Mouse (Mus musculus): ENCODE results near the gene Tead1.
"Not testable (repeated sequence)": the region's sequence is repeated elsewhere in the genome, so short reads cannot be mapped to it uniquely, and the experiment has no call there.

Tead1 gene

DNA sequence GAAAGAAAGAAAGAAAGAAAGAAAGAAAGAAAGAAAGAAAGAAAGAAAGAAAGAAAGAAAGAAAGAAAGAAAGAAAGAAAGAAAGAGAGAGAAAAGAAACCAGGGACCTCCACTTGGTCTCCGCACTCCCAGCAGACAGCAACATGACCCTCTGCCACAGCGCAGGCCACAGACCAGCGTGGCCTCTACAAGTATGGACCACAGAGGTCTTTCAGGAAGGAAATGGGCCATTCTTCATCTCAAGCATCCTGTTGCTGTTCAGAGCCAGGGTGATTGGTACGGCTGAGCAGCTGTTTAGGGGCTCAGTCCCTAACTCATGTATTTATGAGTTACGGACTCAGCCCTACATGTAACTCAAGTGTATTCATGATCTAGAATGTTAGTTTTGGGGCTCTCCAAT lies 256.8 kb downstream of the Tead1 start:
- DNase-seq, result not testable (repeated sequence)

DNA sequence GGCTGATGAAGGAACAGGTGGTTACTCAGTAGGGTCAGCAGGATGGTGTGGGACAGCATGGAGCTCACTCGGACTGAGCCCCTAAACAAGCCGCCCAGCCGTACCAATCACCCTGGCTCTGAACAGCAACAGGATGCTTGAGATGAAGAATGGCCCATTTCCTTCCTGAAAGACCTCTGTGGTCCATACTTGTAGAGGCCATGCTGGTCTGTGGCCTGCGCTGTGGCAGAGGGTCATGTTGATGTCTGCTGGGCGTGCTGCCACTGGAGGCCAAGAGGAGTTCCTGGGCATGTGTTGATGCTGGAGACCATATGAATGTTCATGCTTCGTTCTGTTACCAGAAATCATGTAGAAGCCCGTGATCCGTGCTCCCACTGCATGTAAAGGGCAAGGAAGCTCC lies 258.0 kb downstream of the Tead1 start:
- DNase-seq, result no peak

DNA sequence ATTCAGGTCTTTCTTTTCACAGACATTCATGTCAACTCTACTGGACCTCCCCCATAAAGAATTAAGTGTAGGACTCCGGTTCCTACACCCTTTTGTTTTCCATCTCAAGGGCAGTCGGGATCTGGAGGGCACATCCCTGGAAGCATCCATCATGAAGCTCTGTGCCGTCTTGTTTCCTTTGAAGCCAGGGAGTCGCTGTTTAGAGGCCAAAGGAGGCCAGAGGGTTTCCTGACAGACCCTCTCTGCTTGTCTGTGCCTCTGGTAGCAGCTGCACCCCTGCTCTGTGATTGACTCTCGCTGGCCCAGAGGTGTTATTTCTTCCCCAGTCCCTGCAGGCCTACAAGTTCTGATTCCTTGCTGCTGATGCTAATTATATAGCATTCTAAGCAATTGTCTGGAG lies 259.8 kb downstream of the Tead1 start:
- no peak for DNase-seq

DNA sequence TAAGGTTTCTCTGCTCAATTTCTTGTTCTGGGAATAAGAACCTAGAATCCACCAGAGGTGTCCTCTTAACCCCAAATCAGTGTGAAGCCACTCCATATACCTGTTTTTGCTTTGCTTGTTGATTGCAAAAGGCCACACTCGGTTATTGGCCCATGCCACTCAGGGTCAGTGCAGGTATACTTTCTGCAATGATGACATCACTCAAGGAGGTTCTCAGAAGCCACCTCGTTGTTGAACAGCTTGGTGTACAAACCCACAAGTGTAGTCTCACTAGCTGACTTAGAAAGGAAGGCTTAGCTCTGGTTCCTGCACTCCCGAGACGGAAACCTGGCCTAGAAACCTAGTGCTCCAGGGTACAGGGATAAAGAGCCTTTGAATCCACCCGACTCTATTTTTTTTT lies 263.4 kb downstream of the Tead1 start:
- DNase-seq, result no peak

DNA sequence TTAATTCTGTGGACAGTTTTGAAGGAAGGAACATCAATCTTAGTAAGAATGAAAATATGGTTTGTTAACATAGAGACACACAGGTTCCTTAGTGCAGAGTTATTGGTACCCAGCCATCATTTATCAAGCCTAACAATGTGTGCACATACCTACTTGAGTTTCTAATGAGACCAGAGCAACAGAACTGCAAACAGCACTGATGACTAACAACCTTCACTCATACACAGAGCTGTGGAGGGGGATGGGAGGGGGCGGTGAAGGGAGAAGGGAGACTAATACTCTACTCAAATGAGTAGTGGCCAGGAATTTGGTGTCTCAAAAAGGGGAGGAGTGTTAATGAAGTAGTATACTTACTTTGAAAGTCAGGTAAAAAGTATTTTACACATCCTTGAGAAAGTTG lies 263.9 kb downstream of the Tead1 start:
- no peak for DNase-seq

DNA sequence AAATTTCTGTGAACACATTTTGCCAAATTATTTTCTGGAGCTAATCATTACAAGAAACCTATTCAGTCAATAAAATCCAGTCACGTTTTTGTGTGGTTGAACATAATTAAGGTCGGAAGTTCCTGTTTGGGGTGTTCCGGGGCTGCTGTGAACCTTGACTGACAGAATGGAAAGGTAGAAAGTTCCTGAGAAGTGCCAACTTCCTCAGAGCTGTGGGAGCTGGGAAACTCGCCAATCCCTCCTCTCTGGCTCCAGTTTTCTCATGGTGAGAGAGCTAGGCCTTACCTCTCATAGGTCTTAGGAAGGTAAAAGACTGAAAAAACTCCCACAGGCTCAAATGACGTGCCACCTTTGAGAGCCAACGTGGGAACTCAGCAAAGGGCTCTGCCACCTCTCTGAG lies 267.6 kb downstream of the Tead1 start:
- DNase-seq, result peak; percentile 15 to 28

DNA sequence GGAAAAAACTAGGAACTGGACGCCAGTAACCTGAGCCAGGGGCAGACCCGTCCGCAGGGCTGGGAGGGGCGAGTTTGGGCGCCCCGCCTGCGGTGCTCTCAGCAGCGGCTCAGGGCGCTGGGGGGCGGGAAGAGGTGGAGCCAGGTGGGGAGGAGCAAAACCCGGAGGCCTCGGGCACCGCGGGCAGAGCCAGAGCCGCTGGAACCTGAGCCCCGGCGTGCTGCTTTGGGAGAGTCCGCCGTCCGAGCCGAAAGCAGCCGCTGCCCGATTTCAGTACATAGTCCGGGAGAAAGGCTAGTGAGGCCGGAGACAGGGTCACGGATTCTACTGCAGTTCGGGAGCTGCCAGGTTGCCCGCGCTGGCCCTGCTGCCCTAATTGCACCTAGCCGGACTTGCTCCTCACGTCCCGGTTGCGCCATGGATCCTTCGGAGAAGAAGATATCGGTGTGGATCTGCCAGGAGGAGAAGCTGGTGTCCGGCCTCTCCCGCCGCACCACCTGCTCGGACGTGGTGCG lies 274.7 kb downstream of the Tead1 start, which contains the start of gene Rassf10:
TSS of gene Rassf10 (plus strand) at position 186 of the 515 bp plus-strand sequence.
- peak in 1 of 2 experiments; percentile 69 for DNase-seq

DNA sequence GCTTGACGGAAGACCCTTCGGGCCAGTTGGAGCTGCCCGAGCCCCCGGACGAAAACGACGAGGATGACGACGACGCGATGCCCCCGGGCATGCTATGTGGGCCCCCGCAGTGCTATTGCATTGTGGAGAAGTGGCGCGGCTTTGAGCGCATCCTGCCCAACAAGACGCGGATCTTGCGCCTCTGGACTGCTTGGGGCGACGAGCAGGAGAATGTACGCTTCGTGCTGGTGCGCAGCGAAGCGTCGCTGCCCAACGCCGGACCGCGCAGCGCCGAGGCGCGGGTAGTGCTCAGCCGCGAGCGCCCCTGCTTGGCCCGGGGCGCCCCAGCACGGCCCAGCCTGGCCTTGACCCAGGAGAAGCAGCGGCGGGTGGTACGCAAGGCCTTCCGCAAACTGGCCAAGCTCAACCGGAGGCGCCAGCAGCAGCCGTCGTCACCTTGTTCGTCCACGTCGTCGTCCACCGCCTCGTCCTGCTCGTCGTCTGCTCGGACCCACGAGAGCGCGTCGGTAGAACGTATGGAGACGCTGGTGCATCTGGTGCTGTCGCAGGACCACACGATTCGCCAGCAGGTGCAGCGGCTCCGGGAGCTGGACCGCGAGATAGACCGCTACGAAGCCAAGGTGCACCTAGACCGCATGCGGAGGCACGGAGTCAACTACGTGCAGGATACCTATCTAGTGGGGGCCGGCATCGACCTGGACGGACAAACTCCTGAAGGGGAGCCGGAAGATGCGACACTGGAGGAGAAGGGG lies 275.4 kb downstream of the Tead1 start:
- peak; percentile 47 to 52 for DNase-seq

DNA sequence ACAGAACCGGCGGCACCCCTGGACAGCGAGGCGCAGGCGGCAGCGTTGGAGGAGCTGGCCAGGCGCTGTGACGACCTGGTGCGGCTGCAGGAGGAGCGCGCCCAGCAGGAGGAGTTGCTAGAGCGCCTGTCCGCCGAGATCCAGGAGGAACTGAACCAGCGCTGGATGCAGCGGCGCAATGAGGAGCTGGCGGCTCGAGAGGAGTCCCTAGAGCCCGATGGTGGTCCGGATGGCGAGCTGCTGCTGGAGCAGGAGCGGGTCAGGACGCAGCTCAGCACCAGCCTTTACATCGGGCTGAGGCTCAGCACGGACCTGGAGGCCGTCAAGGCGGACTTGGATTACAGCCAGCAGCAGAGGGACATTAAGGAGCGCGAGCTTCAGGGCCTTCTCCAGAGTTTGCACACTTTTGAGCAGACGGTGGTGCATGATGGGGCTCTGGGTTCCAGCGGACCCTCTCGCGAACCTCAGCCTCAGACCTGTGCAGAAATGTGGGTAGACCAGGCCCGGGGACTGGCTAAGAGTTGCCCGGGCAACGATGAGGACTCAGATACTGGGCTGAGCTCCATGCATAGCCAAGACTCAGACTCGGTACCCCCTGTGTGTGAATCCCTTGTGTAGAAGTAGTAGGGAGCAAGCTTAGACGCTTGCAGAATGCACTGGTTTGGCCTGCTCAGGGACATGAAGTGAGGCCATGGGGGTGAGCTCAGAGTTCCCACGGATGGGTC lies 276.1 kb downstream of the Tead1 start:
- peak; percentile 54 to 60 for DNase-seq

DNA sequence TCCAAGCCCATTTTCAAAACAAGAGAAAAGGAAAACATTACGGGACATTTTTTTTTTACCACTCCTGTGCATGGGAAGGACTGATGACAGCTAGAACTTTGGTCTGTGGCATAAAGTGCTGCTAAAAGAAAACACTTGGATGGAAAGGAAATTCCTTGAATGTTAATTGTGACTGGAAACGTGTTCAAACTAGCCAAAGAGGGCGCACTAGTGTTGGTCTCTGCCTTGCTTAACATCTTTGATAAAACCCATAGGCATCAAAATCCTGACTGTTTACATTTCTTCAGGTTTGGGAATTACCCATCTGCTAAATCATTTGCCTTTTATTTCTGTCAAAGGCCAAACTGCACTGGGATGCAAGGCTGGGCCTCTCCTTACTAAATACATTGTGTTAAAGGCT lies 276.8 kb downstream of the Tead1 start:
- no peak for DNase-seq

Measured in cerebellum, postnatal 10 days (tissue).